16 mouse cellular contexts compared by ENCODE assay signal in the genomic region with DNA sequence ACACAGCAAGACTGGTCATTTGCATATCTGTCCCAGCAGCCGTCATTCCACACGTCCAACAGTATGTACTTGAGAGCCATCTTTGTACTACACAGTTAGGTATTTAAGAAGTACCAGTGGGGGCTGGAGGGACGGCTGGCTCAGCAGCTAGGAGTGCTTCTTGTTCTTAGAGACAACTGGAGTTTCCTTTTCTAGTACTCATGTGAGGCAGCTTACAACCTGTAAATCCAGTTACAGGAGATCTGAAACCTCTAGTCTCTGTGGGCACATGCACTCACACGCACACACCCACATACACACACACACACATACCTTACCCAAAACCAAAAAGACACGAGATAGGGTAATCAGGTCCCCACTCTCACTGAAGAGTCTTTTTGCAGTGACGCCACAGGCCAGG. TPM values are rescaled to one million over a fixed set of nuclear protein-coding genes. Genes with fewer than 3 reads are reported as not detected.
DNase-seq lines count a peak whose midpoint lies in the region; ATAC-seq and TF ChIP-seq lines count a peak whose summit lies in the region.
"Had no signal": no experiment of that assay in that cellular context is flagged by ENCODE, and none has a peak within 500 bp of the region (broad histone marks: within the 10 kb centered on the region; RNA-seq: fewer than 3 reads in every experiment).

No protein-coding gene starts in this region.

- H3K9me3 ChIP-seq in embryonic facial prominence, embryonic 14.5 days (ENCODE audit: control insufficient read depth, low read length) = no peaks in the 10 kb centered on the region
- H3K9me3 ChIP-seq in embryonic facial prominence, embryonic 10.5 days = no peaks in the 10 kb centered on the region
- H3K9me3 ChIP-seq in stomach, postnatal 0 days (ENCODE audit: control insufficient read depth, low read length) = no peaks in the 10 kb centered on the region
- H3K9me3 ChIP-seq: forebrain, embryonic 13.5 days; intestine, embryonic 15.5 days; liver, embryonic 12.5 days had no signal

- no peak overlapping the region for H3K27ac ChIP-seq in embryonic facial prominence, embryonic 14.5 days (replicated peaks; ENCODE audit: low read depth, low read length)
- no peak overlapping the region for H3K27ac ChIP-seq in embryonic facial prominence, embryonic 10.5 days (replicated peaks)
- no peak overlapping the region for H3K27ac ChIP-seq in stomach, postnatal 0 days (replicated peaks)
- H3K27ac ChIP-seq: forebrain, embryonic 13.5 days; intestine, embryonic 15.5 days; liver, embryonic 12.5 days had no signal

- no peak overlapping the region for H3K9ac ChIP-seq in embryonic facial prominence, embryonic 14.5 days (ENCODE audit: low read depth, low read length)
- H3K9ac ChIP-seq in stomach, postnatal 0 days (ENCODE audit: low read length) = no peak overlapping the region
- H3K9ac ChIP-seq: forebrain, embryonic 13.5 days; intestine, embryonic 15.5 days; liver, embryonic 12.5 days had no signal

- no peak overlapping the region for H3K4me3 ChIP-seq in embryonic facial prominence, embryonic 14.5 days (ENCODE audit: low read depth, low read length)
- no peak overlapping the region for H3K4me3 ChIP-seq in embryonic facial prominence, embryonic 10.5 days
- H3K4me3 ChIP-seq in stomach, postnatal 0 days (ENCODE audit: low read depth, low read length) = no peak overlapping the region
- H3K4me3 ChIP-seq: forebrain, embryonic 13.5 days; intestine, embryonic 15.5 days; liver, embryonic 12.5 days had no signal

- no peaks in the 10 kb centered on the region for H3K27me3 ChIP-seq in embryonic facial prominence, embryonic 14.5 days (replicated peaks; ENCODE audit: control insufficient read depth, insufficient read depth, low read length)
- no peaks in the 10 kb centered on the region for H3K27me3 ChIP-seq in embryonic facial prominence, embryonic 10.5 days (replicated peaks; ENCODE audit: low read depth, poor library complexity, severe bottlenecking)
- H3K27me3 ChIP-seq in stomach, postnatal 0 days (ENCODE audit: control insufficient read depth, insufficient read depth, low read length) = no peaks in the 10 kb centered on the region
- H3K27me3 ChIP-seq: forebrain, embryonic 13.5 days; intestine, embryonic 15.5 days; liver, embryonic 12.5 days had no signal

- TF ChIP-seq EP300 in stomach, postnatal 0 days (optimal IDR thresholded peaks at IDR 0.05) = no peak

- DNase-seq in embryonic facial prominence, embryonic 14.5 days (ENCODE audit: low spot score) = peak; percentile 47
- DNase-seq in embryonic facial prominence, embryonic 10.5 days (ENCODE audit: low spot score) = no peak
- DNase-seq in lung, postnatal 14 days = peak; percentile 28
- peak; percentile 46 for DNase-seq in thymus, postnatal 14 days
- DNase-seq in stomach, postnatal 0 days (ENCODE audit: low spot score) = no peak
- DNase-seq in left cerebral cortex, postnatal 36 days (ENCODE audit: low spot score in 2 of 2) = no peak
- DNase-seq in spleen, adult 18-20 months = no peak
- DNase-seq: adrenal gland, postnatal 36 days; cerebellum, adult 8-10 months; gastrocnemius, postnatal 25 days; layer of hippocampus, postnatal 36 days had no signal

- no peak for TF ChIP-seq CTCF in stomach, postnatal 0 days (IDR thresholded peaks at IDR 0.05; ENCODE audit: low read depth)

- WGBS in embryonic facial prominence, embryonic 14.5 days = 72% methylated on average over 6 of the region's 6 CpGs
- WGBS in embryonic facial prominence, embryonic 10.5 days = 79% methylated on average over 6 of the region's 6 CpGs
- 58% methylated on average over 6 of the region's 6 CpGs for WGBS in stomach, postnatal 0 days

- 0 out of 2 replicates have a peak, but pooled peaks have one; percentile 28 for ATAC-seq in embryonic facial prominence, embryonic 14.5 days (ENCODE audit: low read depth)
- peak; percentile 48 for ATAC-seq in activated CD4-positive, CD25-positive, alpha-beta regulatory T cell, adult 4 months
- ATAC-seq in stomach, postnatal 0 days (ENCODE audit: low FRiP score, low TSS enrichment) = no peak
- ATAC-seq: forebrain, embryonic 13.5 days; intestine, embryonic 15.5 days; liver, embryonic 12.5 days; midbrain, embryonic 16.5 days had no signal

- H3K4me1 ChIP-seq in embryonic facial prominence, embryonic 14.5 days (ENCODE audit: control insufficient read depth, insufficient read depth, low read length) = no peaks in the 10 kb centered on the region
- no peaks in the 10 kb centered on the region for H3K4me1 ChIP-seq in embryonic facial prominence, embryonic 10.5 days
- H3K4me1 ChIP-seq in stomach, postnatal 0 days (replicated peaks; ENCODE audit: control insufficient read depth, insufficient read depth) = no peaks in the 10 kb centered on the region
- H3K4me1 ChIP-seq: forebrain, embryonic 13.5 days; intestine, embryonic 15.5 days had no signal

- intact Hi-C loops in left cerebral cortex, postnatal 36 days (cut with DNase I) = no loop called here

- no peaks in the 10 kb centered on the region for H3K36me3 ChIP-seq in embryonic facial prominence, embryonic 14.5 days (ENCODE audit: control insufficient read depth, insufficient read depth, low read length)
- no peaks in the 10 kb centered on the region for H3K36me3 ChIP-seq in embryonic facial prominence, embryonic 10.5 days (replicated peaks)
- no peaks in the 10 kb centered on the region for H3K36me3 ChIP-seq in stomach, postnatal 0 days (ENCODE audit: control insufficient read depth, insufficient read depth, low read length)
- H3K36me3 ChIP-seq: intestine, embryonic 15.5 days; liver, embryonic 12.5 days had no signal

- no peak overlapping the region for H3K4me2 ChIP-seq in embryonic facial prominence, embryonic 14.5 days (ENCODE audit: low read depth, low read length)
- H3K4me2 ChIP-seq in stomach, postnatal 0 days (replicated peaks; ENCODE audit: low read depth) = no peak overlapping the region
- H3K4me2 ChIP-seq: forebrain, embryonic 13.5 days; intestine, embryonic 15.5 days; liver, embryonic 12.5 days had no signal

RNA-seq across cellular contexts. Expression of a gene that starts 18.9 kb away (rescaled TPM):
- polyA plus RNA-seq in embryonic facial prominence, embryonic 14.5 days (2014; fragmentation: Nextera tagmentation; extraction: Ambion mirVana) = 202 and 204 TPM in 2 replicates
- polyA plus RNA-seq in embryonic facial prominence, embryonic 10.5 days (2016; fragmentation: Nextera tagmentation; extraction: Ambion mirVana) = 125 and 135 TPM in 2 replicates
- 100 to 1,000 TPM in 1 of 2 experiments, 10 to 100 TPM in 1; 83.0 to 107 TPM for polyA plus RNA-seq in activated CD4-positive, CD25-positive, alpha-beta regulatory T cell, adult 4 months (2017; shearing (Covaris generic))
- 130 and 132 TPM in 2 replicates for polyA plus RNA-seq in stomach, postnatal 0 days (2015; fragmentation: Nextera tagmentation; extraction: Ambion mirVana)
- total RNA-seq in left cerebral cortex, postnatal 36 days (2021) = 10 to 100 TPM; 60.2 to 62.8 TPM

Comparison
In these comparisons a context has a peak if more than half of its experiments do, and no peak if none do; other contexts are left out.
1. DNase-seq: peak in embryonic facial prominence, embryonic 14.5 days (single experiment), lung, postnatal 14 days (single experiment) and thymus, postnatal 14 days (single experiment); none in embryonic facial prominence, embryonic 10.5 days (single experiment), stomach, postnatal 0 days (single experiment), left cerebral cortex, postnatal 36 days (0 of 2) and spleen, adult 18-20 months (0 of 2).